Mouse (Mus musculus): ENCODE results near the gene Ergic1.

GRCm38 (mm10) chr17:26620292-26620691 is 59.0 kb downstream of the Ergic1 start:
- TF ChIP-seq CTCF (IDR thresholded peaks at IDR 0.05; ENCODE audit: extremely low read depth, insufficient read depth, low read length) (0 out of 2 replicates have a peak, but pooled peaks have one; percentile 7), POLR2A (IDR thresholded peaks at IDR 0.05; ENCODE audit: extremely low read depth, insufficient read depth, low read length) (no peak)

All from cortical plate, adult 2 months (tissue).